Mouse (Mus musculus) limb, embryonic 14.5 days (tissue): ENCODE results near the gene Slc39a2. TPM values are rescaled to one million over a fixed set of nuclear protein-coding genes. Genes with fewer than 3 reads are reported as not detected.
"Not testable (repeated sequence)": the region's sequence is repeated elsewhere in the genome, so short reads cannot be mapped to it uniquely, and the experiment has no call there.

Experiments used
- ATAC-seq: fragments of 200-750 bp; cut with Nextera tagmentation; 2 replicates; pipeline ENCODE4 v1.8.0; 2017; ENCODE audit warnings: low read depth, moderate number of reproducible peaks, moderate TSS enrichment; ENCODE audit not compliant: low FRiP score
- DNase-seq: peaks from one replicate; pipeline ENCODE4 v3.0.0-alpha.2; 2015; ENCODE audit warnings: low spot score
- H3K27ac ChIP-seq: fragments of 300-500 bp; sonication (generic); replicated peaks from 2 replicates; pipeline ENCODE4 v1.5.1; 2014; ENCODE audit warnings: low read depth, mild to moderate bottlenecking, low read length, moderate library complexity, mixed read lengths
- H3K27me3 ChIP-seq: fragments of 300-500 bp; sonication (generic); 2 replicates; pipeline ENCODE4 v1.6.1; 2014; ENCODE audit warnings: low read length, mixed read lengths; ENCODE audit not compliant: control insufficient read depth, insufficient read depth
- H3K36me3 ChIP-seq: fragments of 300-500 bp; sonication (generic); 2 replicates; pipeline ENCODE4 v1.6.1; 2014; ENCODE audit warnings: mild to moderate bottlenecking, low read length, moderate library complexity, mixed read lengths; ENCODE audit not compliant: control insufficient read depth, insufficient read depth
- H3K4me1 ChIP-seq: fragments of 300-500 bp; sonication (generic); 2 replicates; pipeline ENCODE4 v1.6.1; 2014; ENCODE audit warnings: antibody characterized with exemption, low read length, mixed read lengths; ENCODE audit not compliant: control insufficient read depth, insufficient read depth
- H3K4me2 ChIP-seq: fragments of 300-500 bp; sonication (generic); replicated peaks from 2 replicates; pipeline ENCODE4 v1.6.1; 2014; ENCODE audit warnings: low read depth, mild to moderate bottlenecking, low read length, moderate library complexity; ENCODE audit not compliant: severe bottlenecking
- H3K4me3 ChIP-seq: fragments of 300-500 bp; sonication (generic); replicated peaks from 2 replicates; pipeline ENCODE4 v1.5.1; 2014; ENCODE audit warnings: low read length
- H3K9ac ChIP-seq: fragments of 300-500 bp; sonication (generic); 2 replicates; pipeline ENCODE4 v1.6.1; 2014; ENCODE audit warnings: mild to moderate bottlenecking, low read depth, low read length, moderate library complexity; ENCODE audit not compliant: severe bottlenecking
- H3K9me3 ChIP-seq: fragments of 300-500 bp; sonication (generic); 2 replicates; pipeline ENCODE4 v1.6.1; 2016; ENCODE audit warnings: low read length; ENCODE audit not compliant: control insufficient read depth
- POLR2A ChIP-seq: fragments of 200-500 bp; IDR thresholded peaks from 2 replicates; pipeline ENCODE4 v1.8.0; 2012; ENCODE audit warnings: inconsistent platforms, mild to moderate bottlenecking, moderate library complexity, borderline replicate concordance; ENCODE audit not compliant: insufficient read depth, insufficient read length; ENCODE audit errors: extremely low read depth
- WGBS: fragments of 180-500 bp; shearing (Covaris S2); extraction: QIAGEN DNeasy Blood & Tissue Kit; methylation state at CpG from one replicate; pipeline ENCODE4 v1.1.7; 2014; 5-methylcytosine and 5-hydroxymethylcytosine counted together
- polyA plus RNA-seq, 2 experiments: library from polyadenylated mRNA; depleted of rRNA in 1 of 2; stranded (reverse) in 1 of 2; unstranded in 1 of 2; fragments of >200 nt; fragmentation: Nextera tagmentation in 1 of 2; extraction: Ambion mirVana in 1 of 2; gene quantifications; 2 replicates each; pipeline versions ENCODE4 v1.2.1 to v1.2.3; 2012 to 2014

The Slc39a2 gene
- polyA plus RNA-seq (2012; rRNA removed) (3.6 TPM in 2 replicates), polyA plus RNA-seq (2014; fragmentation: Nextera tagmentation; extraction: Ambion mirVana) (1.5 TPM in 2 replicates)

DNA sequence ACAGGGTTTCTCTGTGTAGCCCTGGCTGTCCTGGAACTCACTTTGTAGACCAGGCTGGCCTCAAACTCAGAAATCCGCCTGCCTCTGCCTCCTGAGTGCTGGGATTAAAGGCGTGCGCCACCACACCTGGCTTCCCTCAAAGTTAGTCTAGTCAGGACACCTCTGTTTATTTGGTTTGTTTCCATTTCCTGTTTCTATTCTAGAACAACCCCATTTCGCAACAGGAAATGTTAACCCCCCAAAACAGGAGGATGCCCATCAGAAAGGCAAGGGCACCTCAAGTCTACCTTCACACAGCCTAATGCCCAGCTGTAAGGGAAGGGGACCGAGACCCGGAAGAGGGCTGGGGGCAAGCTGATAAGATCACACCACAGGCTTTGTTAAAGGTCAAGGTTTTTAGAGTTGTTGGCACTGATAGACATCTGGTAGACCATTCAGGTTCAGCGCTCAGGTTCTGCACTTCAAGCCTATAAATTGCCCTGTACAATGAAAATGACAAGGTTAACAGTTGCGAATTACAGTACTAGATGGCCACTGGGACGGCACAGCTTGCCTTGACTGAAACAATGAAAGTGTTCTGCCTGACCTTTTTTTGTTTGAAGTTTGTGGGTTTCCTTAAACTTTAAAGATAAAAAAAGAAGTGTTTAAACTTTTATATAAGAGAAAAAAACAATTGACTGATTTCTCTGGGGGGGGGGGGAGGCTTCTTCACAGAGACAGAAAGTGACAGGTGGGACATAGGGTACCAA, at the start of gene Slc39a2:
TSS of gene Slc39a2 (plus strand) at position 699 of the 749 bp plus-strand sequence.
- no peak for TF ChIP-seq POLR2A
- Histone ChIP-seq H3K4me3 (no peak within 1 kb of the TSS), H3K9me3 (no peaks in the 10 kb centered on the region), H3K4me1 (no peaks in the 10 kb centered on the region), H3K9ac (no peak within 1 kb of the TSS), H3K36me3 (peaks cover 51% of the 10 kb centered on the region), H3K4me2 (no peak within 1 kb of the TSS), H3K27me3 (no peaks in the 10 kb centered on the region), H3K27ac (no peak within 1 kb of the TSS)
- whole genome bisulfite sequencing = 94% methylated on average over 9 of the region's 9 CpGs
- DNase-seq = no peak
- no peak for ATAC-seq

DNA sequence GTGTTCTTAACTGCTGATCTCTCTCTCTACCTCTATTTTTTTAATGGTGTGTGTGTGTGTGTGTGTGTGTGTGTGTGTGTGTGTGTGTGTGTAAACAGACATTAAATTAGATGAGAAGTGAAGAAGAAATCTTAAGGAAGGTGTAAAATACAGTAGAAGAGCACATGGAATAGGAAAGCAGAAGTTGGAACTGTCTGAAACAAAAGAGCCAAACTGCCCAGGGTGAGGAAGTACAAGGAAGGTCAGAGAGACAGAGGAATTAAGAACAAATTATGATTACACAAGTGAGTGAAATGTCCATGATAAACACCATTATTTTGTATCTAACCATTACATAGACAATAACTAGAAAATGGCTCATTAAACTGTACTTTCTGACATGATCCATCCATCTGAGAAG, 48.8 kb upstream of the Slc39a2 start:
- no peak overlapping the region for H3K4me2 ChIP-seq
- DNase-seq (no peak), ATAC-seq (no peak)
- no peak overlapping the region for H3K9ac ChIP-seq
- no peak overlapping the region for H3K4me3 ChIP-seq
- no peaks in the 10 kb centered on the region for H3K4me1 ChIP-seq
- TF ChIP-seq POLR2A = no peak
- H3K27ac ChIP-seq = no peak overlapping the region
- no peaks in the 10 kb centered on the region for H3K27me3 ChIP-seq
- no peaks in the 10 kb centered on the region for H3K36me3 ChIP-seq
- H3K9me3 ChIP-seq = no peaks in the 10 kb centered on the region

DNA sequence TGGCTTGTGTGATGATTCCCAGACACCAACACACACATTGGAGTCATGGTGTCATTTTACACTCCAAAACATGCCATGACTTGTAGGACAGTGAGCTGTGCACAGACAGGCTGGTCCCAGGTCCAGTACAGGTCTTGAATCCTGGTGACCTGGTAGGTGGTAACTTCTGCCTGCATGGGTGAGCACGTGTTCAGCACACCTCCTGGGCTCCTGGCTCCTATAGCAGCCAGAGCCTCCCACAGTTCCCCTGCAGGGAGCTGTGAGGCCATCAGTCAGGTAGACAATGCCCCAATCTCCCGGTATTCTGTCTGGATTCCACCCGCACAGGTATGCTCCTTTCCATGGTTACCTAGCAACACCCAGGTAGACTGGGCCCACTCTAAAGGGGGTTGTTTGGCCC, 46.1 kb upstream of the Slc39a2 start:
- DNase-seq = no peak
- Histone ChIP-seq H3K9ac (no peak overlapping the region), H3K27ac (no peak overlapping the region), H3K27me3 (no peaks in the 10 kb centered on the region), H3K4me2 (no peak overlapping the region), H3K4me1 (no peaks in the 10 kb centered on the region), H3K4me3 (no peak overlapping the region), H3K36me3 (no peaks in the 10 kb centered on the region), H3K9me3 (no peaks in the 10 kb centered on the region)
- no peak for TF ChIP-seq POLR2A
- WGBS = 54% methylated on average over 3 of the region's 3 CpGs
- ATAC-seq = no peak

- not testable (repeated sequence) for H3K27ac ChIP-seq, H3K9ac ChIP-seq, H3K27me3 ChIP-seq, H3K36me3 ChIP-seq, DNase-seq, H3K4me3 ChIP-seq, H3K9me3 ChIP-seq, ATAC-seq, H3K4me1 ChIP-seq, H3K4me2 ChIP-seq
- WGBS = 57% methylated on average over 3 of the region's 3 CpGs
Measured at GRCm38 (mm10) chr14:51851006-51851405, 41.7 kb upstream of the Slc39a2 start.

DNA sequence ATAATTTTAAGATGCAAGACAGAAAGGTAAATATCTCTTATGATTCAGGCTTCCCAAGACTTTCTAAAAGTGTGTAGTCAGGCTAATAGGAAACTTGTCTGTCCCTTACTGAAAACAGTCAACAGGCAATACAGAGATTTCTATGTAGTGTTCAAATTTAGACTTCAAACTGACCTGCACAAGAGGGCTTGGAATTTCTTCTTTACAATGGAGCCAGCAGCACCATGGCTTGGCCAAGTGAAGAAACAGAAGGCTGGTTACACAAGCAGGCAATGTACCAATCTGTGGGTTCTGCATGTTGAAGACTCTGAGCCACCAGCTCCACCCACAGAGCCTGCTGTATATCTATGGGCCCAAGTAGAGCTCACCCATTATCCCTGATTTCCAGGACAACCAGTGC, 39.3 kb upstream of the Slc39a2 start, which contains the start of gene Ear6:
TSS of gene Ear6 (plus strand) at position 301 of the 400 bp plus-strand sequence.
- Histone ChIP-seq H3K4me3 (no peak within 1 kb of the TSS), H3K9me3 (no peaks in the 10 kb centered on the region), H3K36me3 (no peaks in the 10 kb centered on the region), H3K4me2 (no peak within 1 kb of the TSS), H3K27me3 (no peaks in the 10 kb centered on the region), H3K4me1 (no peaks in the 10 kb centered on the region), H3K27ac (no peak within 1 kb of the TSS), H3K9ac (no peak within 1 kb of the TSS)
- TF ChIP-seq POLR2A = no peak
- no peak for ATAC-seq
- DNase-seq = no peak

DNA sequence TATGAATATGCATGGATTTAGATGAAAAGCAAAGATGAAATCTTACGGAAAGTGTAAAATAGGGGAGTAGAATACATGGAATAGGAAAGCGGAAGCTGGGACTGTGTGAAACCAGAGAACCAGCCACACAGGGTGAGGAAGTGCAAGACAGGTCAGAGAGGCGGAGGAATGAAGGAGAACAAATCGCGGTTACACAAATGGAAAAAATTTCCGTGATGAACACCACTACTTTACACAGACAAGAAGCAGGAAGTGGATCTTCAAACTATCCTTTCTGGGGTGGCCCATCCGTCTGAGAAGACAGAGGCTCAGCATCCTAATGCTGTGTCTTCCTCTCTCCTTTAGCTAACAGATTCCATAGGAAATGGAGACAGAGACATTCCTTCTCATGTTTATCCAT, 37.4 kb upstream of the Slc39a2 start:
- not testable (repeated sequence) for H3K36me3 ChIP-seq, ATAC-seq
- 83% methylated on average over 7 of the region's 7 CpGs for WGBS

DNA sequence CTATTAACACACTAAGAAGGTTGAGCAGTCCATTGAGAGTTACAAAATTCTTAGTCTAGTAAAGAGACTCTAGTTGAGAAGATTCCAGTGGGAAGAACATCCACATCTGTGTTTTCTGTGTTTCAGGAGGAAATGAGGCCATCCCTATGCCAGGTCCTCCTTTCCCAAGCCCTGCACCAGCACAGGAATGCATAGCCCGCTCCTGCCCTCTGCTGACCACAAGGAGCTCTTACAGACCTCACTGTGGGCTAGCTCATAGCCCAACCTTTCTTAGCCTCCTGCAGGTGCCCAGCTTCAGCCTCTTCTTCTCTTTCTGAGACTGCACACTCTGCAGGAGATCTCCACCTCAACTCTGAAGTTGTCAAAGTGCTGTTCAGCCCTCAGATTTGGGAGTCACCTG, 29.1 kb upstream of the Slc39a2 start:
- not testable (repeated sequence) for DNase-seq, H3K4me2 ChIP-seq, H3K36me3 ChIP-seq, H3K27ac ChIP-seq, H3K9me3 ChIP-seq, H3K9ac ChIP-seq, ATAC-seq, H3K27me3 ChIP-seq, H3K4me3 ChIP-seq, H3K4me1 ChIP-seq
- WGBS = 0% methylated on average over 1 of the region's 1 CpGs

More for the DNA sequence above, 37.4 kb upstream of the Slc39a2 start:
- H3K4me1 ChIP-seq, H3K27me3 ChIP-seq, H3K9me3 ChIP-seq, H3K27ac ChIP-seq, H3K4me2 ChIP-seq, H3K9ac ChIP-seq, DNase-seq, H3K4me3 ChIP-seq: not testable (repeated sequence)
